Mouse (Mus musculus): ENCODE results near the gene Itga6. TPM values are rescaled to one million over a fixed set of nuclear protein-coding genes. Genes with fewer than 3 reads are reported as not detected.

The Itga6 gene
- polyA plus RNA-seq, 1 experiment from 2014 or later, result 51.6 TPM

DNA sequence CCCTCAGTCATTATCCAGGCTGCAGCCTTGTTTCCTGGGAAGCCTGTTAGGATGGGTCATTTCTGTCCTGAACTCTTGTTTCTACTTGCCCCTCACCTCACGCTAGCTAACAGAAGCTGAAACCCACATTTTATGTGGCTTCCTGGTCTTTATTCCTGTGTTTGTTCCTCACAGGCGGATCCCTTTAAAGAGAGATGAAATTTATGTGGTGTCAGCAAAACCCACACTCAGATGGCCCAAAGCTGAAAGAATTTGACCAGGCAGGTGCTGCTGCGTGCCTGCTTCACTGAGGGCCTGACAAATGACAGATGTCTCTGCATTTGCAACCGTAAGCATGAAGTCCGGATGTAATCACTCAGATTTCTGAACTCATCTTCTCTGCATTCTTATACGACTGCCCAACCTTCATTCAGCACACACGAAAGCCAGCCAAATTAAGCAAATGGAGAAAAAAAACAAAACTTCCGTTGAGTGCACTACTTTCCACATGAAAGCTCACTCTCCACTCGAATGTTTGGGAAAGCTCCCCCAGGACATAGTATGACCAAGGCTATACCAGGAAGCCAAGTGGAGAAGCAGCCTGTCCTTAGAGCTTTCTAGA, 10.5 kb upstream of the Itga6 start:
- no peak for ATAC-seq (ENCODE audit: insufficient number of reproducible peaks, low FRiP score, low TSS enrichment, low read depth)
- no peaks in the 10 kb centered on the region for H3K9me3 ChIP-seq (replicated peaks)
- no peaks in the 10 kb centered on the region for H3K27me3 ChIP-seq
- no peak overlapping the region for H3K9ac ChIP-seq
- H3K4me2 ChIP-seq (replicated peaks), result no peak overlapping the region
- 32% methylated on average over 9 of the region's 9 CpGs for WGBS
- H3K4me3 ChIP-seq (replicated peaks), result no peak overlapping the region
- H3K4me1 ChIP-seq, result peaks cover 16% of the 10 kb centered on the region; the same call in 1 of the 2 replicates
- no peak overlapping the region for H3K27ac ChIP-seq (replicated peaks)
- H3K36me3 ChIP-seq, result no peaks in the 10 kb centered on the region

DNA sequence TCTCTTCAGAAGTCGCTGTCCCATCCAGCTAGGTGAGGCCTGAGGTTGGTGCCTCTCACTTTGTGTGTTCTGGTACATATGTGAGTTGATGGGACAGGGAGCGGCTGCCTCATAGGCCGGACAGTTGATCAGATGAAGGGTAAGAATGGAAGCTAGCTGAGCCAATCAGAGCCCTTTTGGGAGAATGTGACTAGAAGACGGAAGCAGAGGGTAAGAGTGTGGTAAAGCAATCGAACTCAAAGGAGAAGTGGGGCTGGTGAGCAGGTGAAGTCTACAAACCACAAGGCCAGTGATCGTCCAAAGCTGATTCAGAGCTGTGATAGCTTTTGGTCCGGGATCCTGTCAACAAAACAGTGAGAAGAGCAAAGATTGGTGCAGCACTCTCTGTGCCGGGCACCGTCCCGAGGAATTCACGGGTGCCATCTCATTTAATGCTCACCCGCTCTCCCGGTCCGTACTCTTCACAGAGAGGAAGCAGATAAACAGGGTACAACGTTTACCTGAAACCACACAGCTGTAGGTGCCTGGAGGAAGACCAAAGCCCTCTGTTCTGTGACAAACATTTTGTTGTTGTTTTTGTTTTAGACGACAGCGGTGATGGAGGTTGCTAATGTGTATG, 9.8 kb upstream of the Itga6 start:
- Histone ChIP-seq H3K4me2 (replicated peaks) (no peak overlapping the region), H3K9me3 (replicated peaks) (no peaks in the 10 kb centered on the region), H3K4me1 (peaks cover 16% of the 10 kb centered on the region; the same call in 1 of the 2 replicates), H3K27me3 (no peaks in the 10 kb centered on the region), H3K4me3 (replicated peaks) (no peak overlapping the region), H3K9ac (no peak overlapping the region), H3K27ac (replicated peaks) (no peak overlapping the region), H3K36me3 (no peaks in the 10 kb centered on the region)
- ATAC-seq (ENCODE audit: insufficient number of reproducible peaks, low FRiP score, low TSS enrichment, low read depth), result no peak
- WGBS, result 92% methylated on average over 17 of the region's 17 CpGs

DNA sequence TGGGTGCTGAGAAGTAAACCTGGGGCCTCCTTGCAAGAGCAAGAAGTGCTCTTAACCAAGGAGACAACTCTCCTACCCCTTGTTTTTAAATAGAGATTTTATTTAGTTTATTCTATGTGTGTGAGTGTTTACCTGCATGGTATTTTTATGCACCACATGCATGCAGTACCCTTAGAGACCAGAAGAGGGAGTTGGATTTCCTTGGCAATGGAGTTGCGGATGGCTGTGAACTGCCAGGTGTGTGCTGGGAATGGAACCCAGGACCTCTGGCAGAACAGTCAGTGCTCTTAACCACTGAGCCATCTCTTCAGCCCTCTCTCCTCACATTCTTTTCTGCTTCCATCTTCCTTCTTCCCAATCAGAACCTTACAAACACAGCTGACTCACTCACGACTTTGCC, 9.2 kb upstream of the Itga6 start:
- 100% methylated on average over 2 of the region's 2 CpGs for WGBS
- H3K9ac ChIP-seq, result no peak overlapping the region
- no peak for ATAC-seq (ENCODE audit: insufficient number of reproducible peaks, low FRiP score, low TSS enrichment, low read depth)
- H3K27ac ChIP-seq (replicated peaks), result no peak overlapping the region
- no peaks in the 10 kb centered on the region for H3K27me3 ChIP-seq
- peaks cover 15% of the 10 kb centered on the region; the same call in 1 of the 2 replicates for H3K4me1 ChIP-seq
- H3K4me2 ChIP-seq (replicated peaks), result no peak overlapping the region
- H3K4me3 ChIP-seq (replicated peaks), result no peak overlapping the region
- no peaks in the 10 kb centered on the region for H3K9me3 ChIP-seq (replicated peaks)
- H3K36me3 ChIP-seq, result no peaks in the 10 kb centered on the region

DNA sequence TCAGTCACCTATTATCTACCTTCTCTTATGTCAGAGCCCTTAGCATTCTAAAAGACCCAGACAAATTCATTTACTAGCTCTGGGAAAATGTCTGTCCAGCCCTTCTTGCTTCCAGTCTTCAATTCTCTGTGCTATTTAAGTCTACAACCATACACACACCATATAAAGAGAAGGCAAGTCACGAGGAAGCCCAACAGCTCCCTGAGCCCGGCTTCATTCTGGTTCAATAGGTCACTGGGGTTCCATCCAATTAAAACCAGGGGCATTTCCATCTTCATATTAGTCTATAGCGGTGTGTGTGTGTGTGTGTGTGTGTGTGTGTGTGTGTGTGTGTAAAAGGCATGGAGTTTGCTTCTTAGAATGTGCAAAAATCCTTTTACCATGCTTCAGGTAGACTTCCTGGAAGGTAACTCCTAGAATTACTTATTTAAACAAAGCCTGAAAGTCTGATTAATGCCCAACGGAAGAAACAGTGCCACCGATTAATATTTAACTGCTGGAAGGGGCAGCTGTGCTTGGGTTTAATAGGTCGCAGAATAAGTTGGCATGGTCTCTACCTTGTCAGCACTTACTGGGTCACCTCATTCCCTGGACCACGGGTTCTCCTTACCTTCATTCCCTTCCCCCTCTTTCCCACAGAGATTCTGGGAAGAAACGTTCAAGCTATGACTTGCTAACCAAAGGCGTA, 6.1 kb upstream of the Itga6 start:
- Histone ChIP-seq H3K27ac (replicated peaks) (no peak overlapping the region), H3K9ac (no peak overlapping the region), H3K27me3 (no peaks in the 10 kb centered on the region), H3K36me3 (no peaks in the 10 kb centered on the region), H3K9me3 (replicated peaks) (no peaks in the 10 kb centered on the region), H3K4me3 (replicated peaks) (no peak overlapping the region), H3K4me1 (peaks cover 6% of the 10 kb centered on the region; the same call in 1 of the 2 replicates), H3K4me2 (replicated peaks) (no peak overlapping the region)
- no peak for ATAC-seq (ENCODE audit: insufficient number of reproducible peaks, low FRiP score, low TSS enrichment, low read depth)
- 64% methylated on average over 9 of the region's 9 CpGs for WGBS

DNA sequence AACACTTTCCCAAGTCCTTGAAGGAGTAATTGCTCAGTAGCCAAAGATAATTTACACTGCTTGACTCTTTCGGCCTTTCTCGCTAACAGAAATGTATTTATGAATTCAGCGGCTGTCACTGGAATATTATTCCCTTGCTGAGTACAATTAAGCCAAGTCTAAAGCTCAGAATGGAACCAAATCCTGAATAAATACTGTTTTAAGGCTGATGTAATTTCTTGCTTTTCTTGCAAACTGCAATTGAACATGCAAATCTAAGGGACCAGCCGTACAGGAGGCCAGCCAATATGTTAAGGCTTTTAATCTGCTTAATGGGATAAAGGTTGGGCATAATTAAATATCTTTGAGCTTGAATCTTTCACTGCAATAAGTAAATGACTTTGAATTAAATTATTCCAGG, 2.9 kb upstream of the Itga6 start:
- H3K27ac ChIP-seq (replicated peaks), result no peak overlapping the region
- no peaks in the 10 kb centered on the region for H3K9me3 ChIP-seq (replicated peaks)
- H3K4me2 ChIP-seq (replicated peaks), result no peak overlapping the region
- H3K27me3 ChIP-seq, result no peaks in the 10 kb centered on the region
- WGBS, result 63% methylated on average over 4 of the region's 4 CpGs
- H3K4me3 ChIP-seq (replicated peaks), result no peak overlapping the region
- peaks cover 6% of the 10 kb centered on the region; the same call in 1 of the 2 replicates for H3K4me1 ChIP-seq
- H3K9ac ChIP-seq, result no peak overlapping the region
- ATAC-seq (ENCODE audit: insufficient number of reproducible peaks, low FRiP score, low TSS enrichment, low read depth), result no peak
- no peaks in the 10 kb centered on the region for H3K36me3 ChIP-seq

DNA sequence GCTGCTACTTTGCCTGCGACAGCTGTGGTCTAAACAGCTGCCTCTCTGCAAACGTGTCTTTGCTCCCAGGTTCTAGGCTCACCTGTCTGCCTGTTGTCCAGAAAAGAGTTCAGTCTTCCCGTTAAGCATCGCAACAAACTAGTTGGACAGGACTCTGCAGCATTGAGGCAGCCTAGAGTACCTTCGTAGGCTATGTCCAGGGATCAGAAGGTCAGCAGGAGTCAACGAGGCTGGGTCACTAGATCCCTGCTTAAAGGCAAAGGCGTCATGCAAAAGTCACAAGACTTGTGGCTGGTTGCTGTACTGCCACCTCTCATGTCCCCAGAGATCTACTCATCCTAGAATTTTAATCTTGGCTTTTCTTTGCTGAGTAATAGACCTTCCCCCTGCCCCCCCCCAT, 2.0 kb upstream of the Itga6 start:
- H3K4me2 ChIP-seq (replicated peaks), result no peak overlapping the region
- no peak overlapping the region for H3K4me3 ChIP-seq (replicated peaks)
- WGBS, result 37% methylated on average over 7 of the region's 7 CpGs
- peaks cover 6% of the 10 kb centered on the region; the same call in 1 of the 2 replicates for H3K4me1 ChIP-seq
- H3K27ac ChIP-seq (replicated peaks), result no peak overlapping the region
- ATAC-seq (ENCODE audit: insufficient number of reproducible peaks, low FRiP score, low TSS enrichment, low read depth), result no peak
- no peaks in the 10 kb centered on the region for H3K27me3 ChIP-seq
- H3K9ac ChIP-seq, result no peak overlapping the region
- H3K36me3 ChIP-seq, result no peaks in the 10 kb centered on the region
- H3K9me3 ChIP-seq (replicated peaks), result no peaks in the 10 kb centered on the region

DNA sequence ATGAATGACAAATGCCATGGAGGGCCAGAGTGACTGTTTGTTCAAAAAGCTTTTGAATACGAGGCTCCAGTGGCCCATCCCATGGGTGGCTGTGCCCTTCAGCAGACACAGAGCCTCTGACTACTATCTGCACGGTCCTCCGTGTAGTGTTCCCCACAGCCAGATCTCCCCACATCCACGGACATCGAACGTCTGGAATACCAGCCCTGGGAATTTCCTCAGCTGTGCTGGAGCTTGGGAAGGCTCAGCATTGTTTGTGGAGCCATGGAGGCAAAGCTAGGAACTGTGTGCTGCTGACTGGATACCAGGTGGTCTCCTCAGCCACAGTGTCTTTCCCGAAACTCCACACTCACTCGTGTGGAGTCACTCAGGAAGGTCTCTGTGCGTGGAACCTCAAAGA, 1.1 kb upstream of the Itga6 start:
- no peak overlapping the region for H3K27ac ChIP-seq (replicated peaks)
- H3K9ac ChIP-seq, result no peak overlapping the region
- no peak overlapping the region for H3K4me3 ChIP-seq (replicated peaks)
- H3K27me3 ChIP-seq, result no peaks in the 10 kb centered on the region
- peaks cover 6% of the 10 kb centered on the region; the same call in 1 of the 2 replicates for H3K4me1 ChIP-seq
- no peak for ATAC-seq (ENCODE audit: insufficient number of reproducible peaks, low FRiP score, low TSS enrichment, low read depth)
- WGBS, result 38% methylated on average over 9 of the region's 9 CpGs
- H3K9me3 ChIP-seq (replicated peaks), result no peaks in the 10 kb centered on the region
- H3K36me3 ChIP-seq, result no peaks in the 10 kb centered on the region
- no peak overlapping the region for H3K4me2 ChIP-seq (replicated peaks)

DNA sequence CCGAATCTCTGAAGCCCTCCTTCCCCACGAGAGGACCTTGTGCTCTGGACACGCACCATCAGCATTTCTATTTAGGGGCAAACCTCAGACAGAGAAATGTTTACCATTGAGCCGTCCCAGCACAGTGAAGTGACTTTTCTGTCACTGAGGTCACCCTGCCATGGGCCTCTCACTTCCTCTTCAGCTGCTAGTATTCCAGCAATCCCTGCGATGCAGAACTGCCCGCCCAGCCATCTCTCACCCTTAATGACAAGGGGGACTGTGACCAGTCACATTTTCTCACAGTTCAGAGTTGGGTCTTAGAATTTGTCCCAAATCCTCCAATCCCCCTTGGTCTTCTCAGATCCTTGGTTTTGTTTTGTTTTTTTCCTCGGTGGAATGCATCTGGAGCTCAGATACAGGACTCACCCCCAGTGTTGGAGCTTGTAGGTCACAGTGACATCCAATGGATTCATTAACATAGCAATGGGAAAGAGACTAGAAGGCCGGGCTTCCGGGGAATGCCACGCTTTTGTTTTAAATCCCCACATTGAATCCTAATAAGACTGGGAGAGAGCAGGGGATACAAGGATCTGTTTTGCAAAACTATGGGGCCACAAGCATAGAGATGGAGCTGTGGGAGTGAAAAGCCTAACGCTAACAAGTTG, 432 bp upstream of the Itga6 start:
- Histone ChIP-seq H3K27me3 (no peaks in the 10 kb centered on the region), H3K27ac (replicated peaks) (no peak overlapping the region), H3K9ac (no peak overlapping the region), H3K4me2 (replicated peaks) (no peak overlapping the region), H3K4me3 (replicated peaks) (no peak overlapping the region), H3K9me3 (replicated peaks) (no peaks in the 10 kb centered on the region), H3K4me1 (peaks cover 3% of the 10 kb centered on the region; the same call in 1 of the 2 replicates), H3K36me3 (no peaks in the 10 kb centered on the region)
- WGBS, result 34% methylated on average over 11 of the region's 11 CpGs
- ATAC-seq (ENCODE audit: insufficient number of reproducible peaks, low FRiP score, low TSS enrichment, low read depth), result no peak

DNA sequence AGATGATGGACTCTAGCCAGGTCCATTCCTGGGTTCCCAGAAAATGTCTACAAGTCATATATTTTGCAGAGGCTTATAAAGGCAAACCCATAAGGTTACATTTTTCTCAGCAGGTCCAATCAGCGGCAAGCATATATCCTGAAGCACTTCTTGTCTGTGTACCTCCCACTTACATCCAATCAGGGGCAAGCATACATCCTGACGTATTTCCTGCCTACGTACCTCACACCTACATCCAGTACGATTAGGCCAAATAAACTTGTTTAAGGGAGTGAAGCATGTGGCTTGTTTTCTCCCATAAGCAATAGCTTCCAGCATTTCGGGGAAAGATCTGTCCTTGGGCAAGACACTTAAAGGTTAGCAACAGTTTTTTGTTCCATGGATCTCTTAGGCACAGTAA, 3.0 kb downstream of the Itga6 start:
- Histone ChIP-seq H3K4me3 (replicated peaks) (no peak overlapping the region), H3K27ac (replicated peaks) (no peak overlapping the region), H3K36me3 (no peaks in the 10 kb centered on the region), H3K27me3 (no peaks in the 10 kb centered on the region), H3K4me1 (no peaks in the 10 kb centered on the region; the same call in 1 of the 2 replicates), H3K4me2 (replicated peaks) (no peak overlapping the region), H3K9me3 (replicated peaks) (no peaks in the 10 kb centered on the region), H3K9ac (no peak overlapping the region)
- ATAC-seq (ENCODE audit: insufficient number of reproducible peaks, low FRiP score, low TSS enrichment, low read depth), result no peak
- whole genome bisulfite sequencing, result 87% methylated on average over 5 of the region's 5 CpGs

DNA sequence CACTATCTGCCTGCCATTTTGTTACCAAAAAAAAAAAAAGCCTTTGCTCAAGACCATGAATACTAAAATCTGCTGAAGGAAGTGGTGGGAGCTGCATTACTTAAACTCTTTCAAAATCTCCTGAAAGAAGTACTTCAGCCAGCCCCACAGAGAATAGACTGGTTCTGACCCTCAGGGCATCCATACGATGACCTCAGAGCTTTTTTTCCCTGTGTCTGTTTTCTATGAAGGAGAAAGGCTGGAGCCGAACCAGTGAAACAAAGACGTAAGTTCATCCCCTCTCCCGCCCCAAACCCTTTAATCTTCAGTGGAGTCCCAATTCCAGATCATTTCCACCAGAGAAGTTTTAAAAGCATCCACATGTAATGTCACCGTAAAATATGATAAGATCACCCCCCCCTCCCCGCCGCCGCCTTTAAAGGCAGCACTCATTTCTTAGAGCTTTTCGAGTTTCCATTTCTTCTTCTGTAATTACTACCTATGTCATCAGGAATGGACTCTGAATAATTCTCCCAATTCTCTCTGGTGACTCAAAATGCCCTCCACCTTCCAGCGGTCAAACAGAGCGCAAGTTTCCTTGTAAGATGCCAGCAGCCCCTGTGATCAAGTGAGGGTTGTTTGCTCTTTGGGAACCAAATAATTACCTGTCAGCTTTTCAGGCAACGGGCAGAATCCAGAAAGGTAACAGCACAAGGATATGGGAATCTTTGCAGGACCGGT, 4.1 kb downstream of the Itga6 start:
- no peaks in the 10 kb centered on the region for H3K4me1 ChIP-seq
- no peaks in the 10 kb centered on the region for H3K27me3 ChIP-seq
- H3K4me3 ChIP-seq (replicated peaks), result no peak overlapping the region
- no peak overlapping the region for H3K27ac ChIP-seq (replicated peaks)
- no peak overlapping the region for H3K9ac ChIP-seq
- WGBS, result 26% methylated on average over 13 of the region's 13 CpGs
- H3K4me2 ChIP-seq (replicated peaks), result no peak overlapping the region
- no peaks in the 10 kb centered on the region for H3K36me3 ChIP-seq
- no peak for ATAC-seq (ENCODE audit: insufficient number of reproducible peaks, low FRiP score, low TSS enrichment, low read depth)
- H3K9me3 ChIP-seq (replicated peaks), result no peaks in the 10 kb centered on the region

DNA sequence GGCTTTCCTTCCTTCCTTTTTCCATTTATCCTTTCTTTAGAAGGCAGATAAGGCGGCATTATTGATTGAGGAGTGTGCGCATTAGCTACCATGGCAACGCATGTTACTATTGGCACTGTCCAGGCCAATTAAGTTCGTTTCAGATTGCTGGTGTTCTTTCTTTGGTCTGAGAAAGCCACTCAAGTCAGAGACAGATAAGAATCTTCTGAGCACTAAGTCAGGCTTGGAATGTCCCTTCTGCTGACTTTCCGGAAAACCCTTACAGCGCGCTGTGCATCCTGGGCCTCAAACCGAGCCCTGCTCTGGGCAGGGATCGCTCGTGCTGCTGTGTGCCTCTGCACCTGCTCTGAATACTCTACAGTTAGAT, 4.7 kb downstream of the Itga6 start:
- Histone ChIP-seq H3K4me1 (no peaks in the 10 kb centered on the region), H3K9ac (no peak overlapping the region), H3K9me3 (replicated peaks) (no peaks in the 10 kb centered on the region), H3K27me3 (no peaks in the 10 kb centered on the region), H3K36me3 (no peaks in the 10 kb centered on the region), H3K27ac (replicated peaks) (no peak overlapping the region), H3K4me3 (replicated peaks) (no peak overlapping the region), H3K4me2 (replicated peaks) (no peak overlapping the region)
- 56% methylated on average over 10 of the region's 10 CpGs for WGBS
- no peak for ATAC-seq (ENCODE audit: insufficient number of reproducible peaks, low FRiP score, low TSS enrichment, low read depth)
